In the genomic region with DNA sequence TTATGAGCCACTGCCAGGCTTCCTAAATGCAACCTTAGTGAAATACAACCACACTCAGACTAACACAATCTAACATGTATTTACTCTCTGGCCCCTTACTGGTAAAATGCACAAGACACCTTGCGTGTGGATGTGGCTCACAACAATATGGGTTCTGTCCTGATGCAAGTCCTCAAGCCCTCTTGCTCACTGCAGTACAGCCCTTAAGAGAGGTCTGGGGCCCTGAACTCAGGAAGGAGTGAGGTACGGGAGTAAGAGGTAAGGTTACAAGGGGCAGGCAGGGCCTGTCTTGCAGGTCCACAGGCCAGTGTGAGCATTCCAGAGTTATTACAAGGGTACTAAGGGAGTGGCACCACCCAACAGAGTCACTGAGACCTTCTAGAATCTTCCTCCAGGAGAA, we compare ENCODE assay signal across 11 mouse cellular contexts. TPM values are rescaled to one million over a fixed set of nuclear protein-coding genes. Genes with fewer than 3 reads are reported as not detected.
DNase-seq lines count a peak whose midpoint lies in the region; ATAC-seq and TF ChIP-seq lines count a peak whose summit lies in the region.
"Had no signal": no experiment of that assay in that cellular context is flagged by ENCODE, and none has a peak within 500 bp of the region (broad histone marks: within the 10 kb centered on the region; RNA-seq: fewer than 3 reads in every experiment).

No protein-coding gene starts in this region.

- 0 out of 2 replicates have a peak overlapping the region, but pooled peaks have one; percentile 58 for H3K4me3 ChIP-seq in heart, embryonic 11.5 days (ENCODE audit: low read depth, low read length)
- H3K4me3 ChIP-seq in limb, embryonic 12.5 days (replicated peaks): no peak overlapping the region
- H3K4me3 ChIP-seq in limb, embryonic 10.5 days: no peak overlapping the region
- H3K4me3 ChIP-seq in MEL (ENCODE audit: control insufficient read depth in 1 of 2, insufficient read depth in 1 of 2, low read depth in 2 of 2, low read length in 2 of 2): no peak overlapping the region
- peak overlapping the region; percentile 62; the same call in 1 of the 2 replicates for H3K4me3 ChIP-seq in limb, embryonic 15.5 days

- no peak for DNase-seq in heart, adult 8-10 months (ENCODE audit: low spot score)
- DNase-seq in limb, embryonic 10.5 days (ENCODE audit: low spot score): no peak
- DNase-seq in MEL (ENCODE audit: low read depth, low spot score) (peak; percentile 4), adipocyte (ENCODE audit: low spot score) (no peak)
- no peak for DNase-seq in layer of hippocampus, postnatal 25 days (ENCODE audit: extremely low spot score in 1 of 2, low spot score in 1 of 2)
- DNase-seq: embryo, embryonic 11 days; forebrain, postnatal 0 days had no signal

- no peak for TF ChIP-seq POLR2A in MEL (IDR thresholded peaks at IDR 0.05; ENCODE audit: control insufficient read depth in 1 of 2, insufficient read depth in 1 of 2, low read depth in 1 of 2, low read length in 2 of 2, poor library complexity in 1 of 2)

- no peaks in the 10 kb centered on the region; the same call in 1 of the 2 replicates for H3K79me2 ChIP-seq in MEL (ENCODE audit: control insufficient read depth, insufficient read depth, low read length, poor library complexity)

- no peak for ATAC-seq in heart, embryonic 11.5 days (replicated peaks; ENCODE audit: insufficient number of reproducible peaks, low FRiP score, low TSS enrichment)
- no peak for ATAC-seq in limb, embryonic 12.5 days (ENCODE audit: insufficient number of reproducible peaks, insufficient read depth, low FRiP score, low TSS enrichment, low read depth)
- ATAC-seq in limb, embryonic 15.5 days (ENCODE audit: insufficient number of reproducible peaks, low FRiP score, low TSS enrichment, low read depth): no peak
- ATAC-seq: CD4-positive, CD25-positive, alpha-beta regulatory T cell, adult 4 months; forebrain, postnatal 0 days had no signal

- H3K4me2 ChIP-seq in heart, embryonic 11.5 days: no peak overlapping the region; the same call in none of the 2 replicates
- peak overlapping the region; percentile 74 for H3K4me2 ChIP-seq in limb, embryonic 12.5 days
- H3K4me2 ChIP-seq in limb, embryonic 15.5 days: peak overlapping the region; percentile 77; the same call in 1 of the 2 replicates

- H3K27me3 ChIP-seq in heart, embryonic 11.5 days (ENCODE audit: control insufficient read depth, insufficient read depth, low read length): peaks cover 6% of the 10 kb centered on the region; the same call in 1 of the 2 replicates
- peaks cover 12% of the 10 kb centered on the region for H3K27me3 ChIP-seq in limb, embryonic 12.5 days
- peaks cover 30% of the 10 kb centered on the region for H3K27me3 ChIP-seq in limb, embryonic 10.5 days (ENCODE audit: low read depth, poor library complexity, severe bottlenecking)
- H3K27me3 ChIP-seq in MEL (ENCODE audit: control insufficient read depth in 1 of 2, insufficient read depth in 2 of 2, low read length in 2 of 2): peaks cover 0 to 4% of the 10 kb centered on the region in 2 experiments; a peak in 1 of 4 replicates
- H3K27me3 ChIP-seq in limb, embryonic 15.5 days: 0 out of 2 replicates have a peak, but pooled peaks cover 3% of the 10 kb centered on the region

- TF ChIP-seq CTCF in MEL (IDR thresholded peaks at IDR 0.05 in 2 of 3, conservative IDR thresholded peaks at IDR 0.05 in 1 of 3; ENCODE audit: control insufficient read depth in 1 of 3, insufficient read depth in 1 of 3, low read depth in 2 of 3, low read length in 3 of 3, poor library complexity in 1 of 3, severe bottlenecking in 1 of 3): no peak

- 0 out of 2 replicates have a peak, but pooled peaks cover 2% of the 10 kb centered on the region for H3K36me3 ChIP-seq in heart, embryonic 11.5 days (ENCODE audit: control insufficient read depth, insufficient read depth, low read length)
- H3K36me3 ChIP-seq in limb, embryonic 12.5 days: peaks cover 8% of the 10 kb centered on the region
- peaks cover 6% of the 10 kb centered on the region; the same call in 1 of the 2 replicates for H3K36me3 ChIP-seq in limb, embryonic 10.5 days
- H3K36me3 ChIP-seq in MEL (ENCODE audit: control insufficient read depth in 1 of 2, insufficient read depth in 2 of 2, low read length in 2 of 2): no peaks in the 10 kb centered on the region; a peak in 1 of 4 replicates
- peaks cover 8% of the 10 kb centered on the region; the same call in 1 of the 2 replicates for H3K36me3 ChIP-seq in limb, embryonic 15.5 days

- no peak overlapping the region for H3K27ac ChIP-seq in heart, embryonic 11.5 days (ENCODE audit: low read depth, low read length)
- no peak overlapping the region for H3K27ac ChIP-seq in limb, embryonic 12.5 days
- no peak overlapping the region for H3K27ac ChIP-seq in limb, embryonic 10.5 days
- no peak overlapping the region for H3K27ac ChIP-seq in MEL (ENCODE audit: control insufficient read depth, low read depth, low read length)
- H3K27ac ChIP-seq in limb, embryonic 15.5 days: no peak overlapping the region; the same call in 1 of the 2 replicates

- 80% methylated on average over 2 of the region's 2 CpGs for WGBS in heart, embryonic 11.5 days (ENCODE audit: insufficient replicate concordance)
- 75% methylated on average over 2 of the region's 2 CpGs for WGBS in limb, embryonic 12.5 days
- 72% methylated on average over 2 of the region's 2 CpGs for WGBS in limb, embryonic 10.5 days
- WGBS in limb, embryonic 15.5 days: 69% methylated on average over 2 of the region's 2 CpGs

- H3K4me1 ChIP-seq in heart, embryonic 11.5 days (ENCODE audit: control insufficient read depth, insufficient read depth, low read length): peaks cover 10% of the 10 kb centered on the region
- H3K4me1 ChIP-seq in limb, embryonic 12.5 days (replicated peaks): peaks cover 20% of the 10 kb centered on the region
- H3K4me1 ChIP-seq in limb, embryonic 10.5 days: peaks cover 28% of the 10 kb centered on the region
- peaks cover 0 to 9% of the 10 kb centered on the region in 2 experiments; a peak in 1 of 4 replicates for H3K4me1 ChIP-seq in MEL (ENCODE audit: control insufficient read depth in 1 of 2, insufficient read depth in 2 of 2, low read length in 2 of 2)
- peaks cover 31% of the 10 kb centered on the region; the same call in 1 of the 2 replicates for H3K4me1 ChIP-seq in limb, embryonic 15.5 days

- no peak overlapping the region for H3K9ac ChIP-seq in heart, embryonic 11.5 days (ENCODE audit: low read depth, low read length)
- H3K9ac ChIP-seq in limb, embryonic 12.5 days (replicated peaks): 0 out of 2 replicates have a peak overlapping the region, but pooled peaks have one; percentile 19
- no peak overlapping the region for H3K9ac ChIP-seq in MEL (ENCODE audit: control insufficient read depth, low read depth, low read length, poor library complexity, severe bottlenecking)
- H3K9ac ChIP-seq in limb, embryonic 15.5 days: no peak overlapping the region
- H3K9ac ChIP-seq: forebrain, postnatal 0 days had no signal

- no peak for TF ChIP-seq EP300 in MEL (IDR thresholded peaks at IDR 0.05; ENCODE audit: low read depth in 1 of 2, low read length in 2 of 2)

- H3K9me3 ChIP-seq in heart, embryonic 11.5 days (replicated peaks; ENCODE audit: control insufficient read depth, low read length): no peaks in the 10 kb centered on the region
- no peaks in the 10 kb centered on the region for H3K9me3 ChIP-seq in limb, embryonic 12.5 days
- no peaks in the 10 kb centered on the region for H3K9me3 ChIP-seq in limb, embryonic 10.5 days (replicated peaks)
- no peaks in the 10 kb centered on the region for H3K9me3 ChIP-seq in MEL (replicated peaks; ENCODE audit: insufficient read depth, low read length)
- no peaks in the 10 kb centered on the region for H3K9me3 ChIP-seq in limb, embryonic 15.5 days

- TF ChIP-seq RAD21 in MEL (IDR thresholded peaks at IDR 0.05; ENCODE audit: low read depth, low read length): no peak

TF ChIP-seq in MEL, 35 proteins besides CTCF, POLR2A, EP300 and RAD21 (continues in another document):
- TF ChIP-seq USF1 (IDR thresholded peaks at IDR 0.05; ENCODE audit: low read depth, low read length) (no peak), RCOR1 (IDR thresholded peaks at IDR 0.05; ENCODE audit: low read depth, low read length) (no peak)

RNA-seq across cellular contexts. Expression of gene Plekhf1, which starts 1.6 kb away (rescaled TPM):
- 1.6 and 1.8 TPM in 2 replicates for polyA plus RNA-seq in heart, embryonic 11.5 days (2014; fragmentation: Nextera tagmentation; extraction: Ambion mirVana)
- 10 to 100 TPM in 2 of 4 experiments, 1 to 10 TPM in 2; 7.8 to 11.1 (median 9.0) TPM for total RNA-seq in heart, adult 8-10 months (2022)
- 3.5 and 3.9 TPM in 2 replicates for polyA plus RNA-seq in limb, embryonic 12.5 days (2016; fragmentation: Nextera tagmentation; extraction: Ambion mirVana)
- 2.9 and 4.3 TPM in 2 replicates for polyA plus RNA-seq in limb, embryonic 10.5 days (2016; fragmentation: Nextera tagmentation; extraction: Ambion mirVana)
- total RNA-seq in MEL (2012; rRNA removed): 0.85 and 0.89 TPM in 2 replicates
- polyA plus RNA-seq in MEL (2012; ENCODE audit: insufficient read depth in 1 of 2, insufficient read length in 2 of 2, low read depth in 1 of 2, low replicate concordance in 2 of 2, missing spikeins in 1 of 2): 1 to 10 TPM in 1 of 2 experiments, not detected in 1; 1.7 TPM
- 5.4 and 7.2 TPM in 2 replicates for polyA plus RNA-seq in limb, embryonic 15.5 days (2015; fragmentation: Nextera tagmentation; extraction: Ambion mirVana)
- total RNA-seq in layer of hippocampus, postnatal 25 days (2021): 1 to 10 TPM; 1.5 to 3.1 TPM

RNA-seq across cellular contexts. Expression of gene 1600014C10Rik, which starts 43.2 kb away (rescaled TPM):
- polyA plus RNA-seq in heart, embryonic 11.5 days (2014; fragmentation: Nextera tagmentation; extraction: Ambion mirVana): 13.2 and 13.9 TPM in 2 replicates
- total RNA-seq in heart, adult 8-10 months (2022): 10 to 100 TPM; 32.1 to 42.1 (median 37.4) TPM
- polyA plus RNA-seq in limb, embryonic 12.5 days (2016; fragmentation: Nextera tagmentation; extraction: Ambion mirVana): 15.1 and 15.6 TPM in 2 replicates
- polyA plus RNA-seq in limb, embryonic 10.5 days (2016; fragmentation: Nextera tagmentation; extraction: Ambion mirVana): 12.2 and 14.5 TPM in 2 replicates
- 9.0 and 10.2 TPM in 2 replicates for total RNA-seq in MEL (2012; rRNA removed)
- 10 to 100 TPM in 1 of 2 experiments, not detected in 1; 14.7 TPM for polyA plus RNA-seq in MEL (2012; ENCODE audit: insufficient read depth in 1 of 2, insufficient read length in 2 of 2, low read depth in 1 of 2, low replicate concordance in 2 of 2, missing spikeins in 1 of 2)
- 16.5 and 17.6 TPM in 2 replicates for polyA plus RNA-seq in limb, embryonic 15.5 days (2015; fragmentation: Nextera tagmentation; extraction: Ambion mirVana)
- 10 to 100 TPM; 22.8 to 28.3 TPM for total RNA-seq in layer of hippocampus, postnatal 25 days (2021)

RNA-seq across cellular contexts. Expression of gene Pop4, which starts 45.0 kb away (rescaled TPM):
- polyA plus RNA-seq in heart, embryonic 11.5 days (2014; fragmentation: Nextera tagmentation; extraction: Ambion mirVana): 49.6 and 54.4 TPM in 2 replicates
- total RNA-seq in heart, adult 8-10 months (2022): 10 to 100 TPM in 3 of 4 experiments, 1 to 10 TPM in 1; 8.2 to 12.2 (median 10.2) TPM
- polyA plus RNA-seq in limb, embryonic 12.5 days (2016; fragmentation: Nextera tagmentation; extraction: Ambion mirVana): 77.0 and 77.1 TPM in 2 replicates
- polyA plus RNA-seq in limb, embryonic 10.5 days (2016; fragmentation: Nextera tagmentation; extraction: Ambion mirVana): 82.9 and 89.6 TPM in 2 replicates
- 26.7 and 33.5 TPM in 2 replicates for total RNA-seq in MEL (2012; rRNA removed)
- 10 to 100 TPM in 1 of 2 experiments, not detected in 1; 50.0 TPM for polyA plus RNA-seq in MEL (2012; ENCODE audit: insufficient read depth in 1 of 2, insufficient read length in 2 of 2, low read depth in 1 of 2, low replicate concordance in 2 of 2, missing spikeins in 1 of 2)
- 54.6 and 55.0 TPM in 2 replicates for polyA plus RNA-seq in limb, embryonic 15.5 days (2015; fragmentation: Nextera tagmentation; extraction: Ambion mirVana)
- 10 to 100 TPM; 23.4 to 23.8 TPM for total RNA-seq in layer of hippocampus, postnatal 25 days (2021)

Comparison
In these comparisons a context has a peak if more than half of its experiments do, and no peak if none do; other contexts are left out.
1. H3K4me3 ChIP-seq: peak in heart, embryonic 11.5 days (single experiment) and limb, embryonic 15.5 days (single experiment); none in limb, embryonic 12.5 days (single experiment), limb, embryonic 10.5 days (single experiment) and MEL (0 of 2).